Mouse (Mus musculus): ENCODE data around the gene Phldb3. TPM values are rescaled to one million over a fixed set of nuclear protein-coding genes. Genes with fewer than 3 reads are reported as not detected.
A peak's percentile ranks its signal among the peaks of the same experiment; 100 is the strongest.

The Phldb3 gene
- polyA plus RNA-seq, 1 experiment, result 7.5 TPM

- peak overlapping the region; percentile 85 for H3K4me3 ChIP-seq (ENCODE audit: low read depth, low read length)
- no peaks in the 10 kb centered on the region for H3K27me3 ChIP-seq (ENCODE audit: control insufficient read depth, insufficient read depth, low read length)
- no peak overlapping the region for H3K27ac ChIP-seq (ENCODE audit: insufficient read depth, low read depth, low read length)
- WGBS, result 13% methylated on average over 13 of the region's 13 CpGs
- peaks cover 15% of the 10 kb centered on the region; the same call in 1 of the 2 replicates for H3K4me1 ChIP-seq (ENCODE audit: control insufficient read depth, insufficient read depth, insufficient read length, low read length)
- TF ChIP-seq CTCF (IDR thresholded peaks at IDR 0.05; ENCODE audit: extremely low read depth, insufficient read length, insufficient replicate concordance, low read depth, low read length) (no peak), POLR2A (IDR thresholded peaks at IDR 0.05; ENCODE audit: low read depth, low read length) (no peak)
- no peaks in the 10 kb centered on the region for H3K36me3 ChIP-seq (ENCODE audit: control insufficient read depth, insufficient read depth, low read length)
Measured at GRCm38 (mm10) chr7:24594309-24594803, 16.2 kb upstream of the Phldb3 start.

- H3K4me3 ChIP-seq (ENCODE audit: low read depth, low read length), result no peak overlapping the region
- H3K36me3 ChIP-seq (ENCODE audit: control insufficient read depth, insufficient read depth, low read length), result no peaks in the 10 kb centered on the region
- no peak overlapping the region for H3K27ac ChIP-seq (ENCODE audit: insufficient read depth, low read depth, low read length)
- H3K27me3 ChIP-seq (ENCODE audit: control insufficient read depth, insufficient read depth, low read length), result no peaks in the 10 kb centered on the region
- 54% methylated on average over 2 of the region's 2 CpGs for WGBS
- H3K4me1 ChIP-seq (ENCODE audit: control insufficient read depth, insufficient read depth, insufficient read length, low read length), result peaks cover 15% of the 10 kb centered on the region; the same call in 1 of the 2 replicates
- TF ChIP-seq POLR2A (IDR thresholded peaks at IDR 0.05; ENCODE audit: low read depth, low read length) (no peak), CTCF (IDR thresholded peaks at IDR 0.05; ENCODE audit: extremely low read depth, insufficient read length, insufficient replicate concordance, low read depth, low read length) (no peak)
Measured at GRCm38 (mm10) chr7:24595464-24595863, 15.1 kb upstream of the Phldb3 start.

- H3K4me1 ChIP-seq (ENCODE audit: control insufficient read depth, insufficient read depth, insufficient read length, low read length), result peaks cover 4% of the 10 kb centered on the region; the same call in 1 of the 2 replicates
- H3K27me3 ChIP-seq (ENCODE audit: control insufficient read depth, insufficient read depth, low read length), result no peaks in the 10 kb centered on the region
- H3K36me3 ChIP-seq (ENCODE audit: control insufficient read depth, insufficient read depth, low read length), result no peaks in the 10 kb centered on the region
- H3K27ac ChIP-seq (ENCODE audit: insufficient read depth, low read depth, low read length), result no peak overlapping the region
- WGBS, result 48% methylated on average over 4 of the region's 4 CpGs
- TF ChIP-seq CTCF (IDR thresholded peaks at IDR 0.05; ENCODE audit: extremely low read depth, insufficient read length, insufficient replicate concordance, low read depth, low read length) (no peak), POLR2A (IDR thresholded peaks at IDR 0.05; ENCODE audit: low read depth, low read length) (no peak)
- no peak overlapping the region for H3K4me3 ChIP-seq (ENCODE audit: low read depth, low read length)
Measured at GRCm38 (mm10) chr7:24598121-24598520, 12.4 kb upstream of the Phldb3 start.

GRCm38 (mm10) chr7:24599211-24600067 lies 11.1 kb upstream of the Phldb3 start:
- H3K27ac ChIP-seq (ENCODE audit: insufficient read depth, low read depth, low read length), result no peak overlapping the region
- H3K36me3 ChIP-seq (ENCODE audit: control insufficient read depth, insufficient read depth, low read length), result no peaks in the 10 kb centered on the region
- TF ChIP-seq POLR2A (IDR thresholded peaks at IDR 0.05; ENCODE audit: low read depth, low read length), result no peak
- TF ChIP-seq CTCF (IDR thresholded peaks at IDR 0.05; ENCODE audit: extremely low read depth, insufficient read length, insufficient replicate concordance, low read depth, low read length), result peak; percentile 45; the same call in 1 of the 2 replicates
- peaks cover 4% of the 10 kb centered on the region; the same call in 1 of the 2 replicates for H3K4me1 ChIP-seq (ENCODE audit: control insufficient read depth, insufficient read depth, insufficient read length, low read length)
- WGBS, result 72% methylated on average over 15 of the region's 15 CpGs
- no peaks in the 10 kb centered on the region for H3K27me3 ChIP-seq (ENCODE audit: control insufficient read depth, insufficient read depth, low read length)
- H3K4me3 ChIP-seq (ENCODE audit: low read depth, low read length), result no peak overlapping the region

GRCm38 (mm10) chr7:24600941-24601597 lies 9.5 kb upstream of the Phldb3 start:
- H3K27ac ChIP-seq (ENCODE audit: insufficient read depth, low read depth, low read length), result no peak overlapping the region
- H3K36me3 ChIP-seq (ENCODE audit: control insufficient read depth, insufficient read depth, low read length), result no peaks in the 10 kb centered on the region
- H3K4me1 ChIP-seq (ENCODE audit: control insufficient read depth, insufficient read depth, insufficient read length, low read length), result peaks cover 1% of the 10 kb centered on the region; the same call in 1 of the 2 replicates
- WGBS, result 6% methylated on average over 13 of the region's 13 CpGs
- H3K4me3 ChIP-seq (ENCODE audit: low read depth, low read length), result no peak overlapping the region
- no peaks in the 10 kb centered on the region for H3K27me3 ChIP-seq (ENCODE audit: control insufficient read depth, insufficient read depth, low read length)
- peak; percentile 100 for TF ChIP-seq CTCF (IDR thresholded peaks at IDR 0.05; ENCODE audit: extremely low read depth, insufficient read length, insufficient replicate concordance, low read depth, low read length)
- peak; percentile 13; the same call in 1 of the 2 replicates for TF ChIP-seq POLR2A (IDR thresholded peaks at IDR 0.05; ENCODE audit: low read depth, low read length)

- Histone ChIP-seq H3K4me1 (ENCODE audit: control insufficient read depth, insufficient read depth, insufficient read length, low read length) (peaks cover 10% of the 10 kb centered on the region; the same call in 1 of the 2 replicates), H3K36me3 (ENCODE audit: control insufficient read depth, insufficient read depth, low read length) (0 out of 2 replicates have a peak, but pooled peaks cover 1% of the 10 kb centered on the region), H3K27ac (ENCODE audit: insufficient read depth, low read depth, low read length) (no peak overlapping the region), H3K4me3 (ENCODE audit: low read depth, low read length) (no peak overlapping the region), H3K27me3 (ENCODE audit: control insufficient read depth, insufficient read depth, low read length) (no peaks in the 10 kb centered on the region)
- TF ChIP-seq CTCF (IDR thresholded peaks at IDR 0.05; ENCODE audit: extremely low read depth, insufficient read length, insufficient replicate concordance, low read depth, low read length) (no peak), POLR2A (IDR thresholded peaks at IDR 0.05; ENCODE audit: low read depth, low read length) (no peak)
- 77% methylated on average over 7 of the region's 7 CpGs for WGBS
Measured at GRCm38 (mm10) chr7:24605561-24605960, 5.0 kb upstream of the Phldb3 start.
